ENCODE assay signal across 16 mouse cellular contexts in genomic region chr4:104674706-104675105, GRCm38 (mm10).
"Had no signal": no experiment of that assay in that cellular context is flagged by ENCODE, and none has a peak within 500 bp of the region (broad histone marks: within the 10 kb centered on the region; RNA-seq: fewer than 3 reads in every experiment).

No protein-coding gene starts in this region.

- H3K9me3 ChIP-seq: lung, embryonic 15.5 days; midbrain, embryonic 13.5 days; midbrain, embryonic 15.5 days; neural tube, embryonic 12.5 days; stomach, embryonic 15.5 days had no signal

- ATAC-seq: lung, postnatal 0 days; midbrain, embryonic 13.5 days; midbrain, embryonic 15.5 days had no signal

- H3K27ac ChIP-seq: lung, embryonic 15.5 days; macrophage; midbrain, embryonic 13.5 days; midbrain, embryonic 15.5 days; neural tube, embryonic 12.5 days; stomach, embryonic 15.5 days; stomach, postnatal 0 days had no signal

- H3K27me3 ChIP-seq: lung, embryonic 15.5 days; midbrain, embryonic 13.5 days; midbrain, embryonic 15.5 days; neural tube, embryonic 12.5 days; stomach, embryonic 15.5 days had no signal

- H3K36me3 ChIP-seq: lung, embryonic 15.5 days; midbrain, embryonic 13.5 days; midbrain, embryonic 15.5 days; neural tube, embryonic 12.5 days; stomach, embryonic 15.5 days had no signal

- H3K9ac ChIP-seq: lung, embryonic 15.5 days; midbrain, embryonic 13.5 days; midbrain, embryonic 15.5 days; neural tube, embryonic 12.5 days; stomach, embryonic 15.5 days had no signal

- DNase-seq: lung, adult 2 months; lung, postnatal 14 days; lung, postnatal 36 days; right cerebral cortex, postnatal 14 days; thymus, adult 2 months; thymus, postnatal 25 days; thymus, postnatal 4 days had no signal

- H3K4me2 ChIP-seq: lung, embryonic 15.5 days; midbrain, embryonic 11.5 days; midbrain, embryonic 13.5 days; midbrain, embryonic 15.5 days; neural tube, embryonic 12.5 days; stomach, embryonic 15.5 days had no signal

- H3K4me1 ChIP-seq: lung, embryonic 15.5 days; midbrain, embryonic 15.5 days; neural tube, embryonic 12.5 days; stomach, embryonic 15.5 days had no signal

- H3K4me3 ChIP-seq: lung, embryonic 15.5 days; midbrain, embryonic 13.5 days; midbrain, embryonic 15.5 days; neural tube, embryonic 12.5 days; stomach, embryonic 15.5 days had no signal
